Mouse (Mus musculus): ENCODE measurements at regions not wholly inside any gene's neighbourhood (a gene's known extent, or its start where the extent isn't known, plus 50 kb on each side); places are given as distances from the start of the nearest gene placed in this dataset.

GRCm38 (mm10) chr17:85906597-85907187, 218.6 kb upstream of the Six2 start:
- H3K27ac ChIP-seq (ENCODE audit: low read length) = no peak overlapping the region
- ATAC-seq (no peak), DNase-seq (ENCODE audit: low spot score) (no peak)
- no peak overlapping the region for H3K4me3 ChIP-seq (ENCODE audit: low read depth, low read length)
- TF ChIP-seq EP300 (IDR thresholded peaks at IDR 0.05) = no peak
- no peak for TF ChIP-seq CTCF (IDR thresholded peaks at IDR 0.05)
- H3K36me3 ChIP-seq (ENCODE audit: insufficient read depth, low read length) = no peaks in the 10 kb centered on the region
- no peaks in the 10 kb centered on the region for H3K9me3 ChIP-seq (ENCODE audit: low read length)
- 74% methylated on average over 4 of the region's 4 CpGs for WGBS
- no peaks in the 10 kb centered on the region for H3K27me3 ChIP-seq (replicated peaks; ENCODE audit: insufficient read depth, low read length)
- H3K4me1 ChIP-seq (ENCODE audit: insufficient read depth, low read depth, low read length) = no peaks in the 10 kb centered on the region
- no peak overlapping the region for H3K9ac ChIP-seq (replicated peaks; ENCODE audit: low read depth)
- no peak overlapping the region for H3K4me2 ChIP-seq (replicated peaks; ENCODE audit: low read depth, low read length)

GRCm38 (mm10) chr17:85902575-85902974, 214.5 kb upstream of the Six2 start:
- no peak overlapping the region for H3K4me3 ChIP-seq (ENCODE audit: low read depth, low read length)
- TF ChIP-seq EP300 (IDR thresholded peaks at IDR 0.05) = no peak
- no peak for TF ChIP-seq CTCF (IDR thresholded peaks at IDR 0.05)
- H3K4me1 ChIP-seq (ENCODE audit: insufficient read depth, low read depth, low read length) = no peaks in the 10 kb centered on the region
- no peak overlapping the region for H3K4me2 ChIP-seq (replicated peaks; ENCODE audit: low read depth, low read length)
- DNase-seq (ENCODE audit: low spot score) (no peak), ATAC-seq (no peak)
- H3K36me3 ChIP-seq (ENCODE audit: insufficient read depth, low read length) = no peaks in the 10 kb centered on the region
- WGBS = 61% methylated on average over 2 of the region's 2 CpGs
- no peaks in the 10 kb centered on the region for H3K27me3 ChIP-seq (replicated peaks; ENCODE audit: insufficient read depth, low read length)
- H3K9ac ChIP-seq (replicated peaks; ENCODE audit: low read depth) = no peak overlapping the region
- H3K27ac ChIP-seq (ENCODE audit: low read length) = no peak overlapping the region
- H3K9me3 ChIP-seq (ENCODE audit: low read length) = no peaks in the 10 kb centered on the region

DNA sequence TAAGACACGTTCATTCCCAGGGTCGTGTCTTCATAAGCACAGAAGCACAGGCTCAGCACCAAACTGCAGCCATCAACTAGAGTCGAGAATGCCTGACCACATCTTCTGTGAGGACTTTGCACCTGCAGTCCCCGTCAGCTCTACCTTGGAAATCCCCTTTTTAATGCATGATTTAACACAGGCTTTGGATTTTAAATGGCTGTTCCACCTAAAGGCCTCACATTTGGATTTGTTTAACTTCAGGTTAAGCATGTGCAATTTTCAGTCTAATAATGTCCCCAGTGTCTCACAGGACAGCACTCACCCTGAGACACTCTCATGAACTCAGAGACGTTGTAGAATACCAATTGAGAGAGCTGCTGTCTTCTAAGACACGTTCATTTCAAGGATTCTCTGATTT, 211.0 kb upstream of the Six2 start:
- Histone ChIP-seq H3K27ac (ENCODE audit: low read length) (no peak overlapping the region), H3K9ac (replicated peaks; ENCODE audit: low read depth) (no peak overlapping the region), H3K27me3 (replicated peaks; ENCODE audit: insufficient read depth, low read length) (no peaks in the 10 kb centered on the region), H3K4me2 (replicated peaks; ENCODE audit: low read depth, low read length) (no peak overlapping the region), H3K36me3 (ENCODE audit: insufficient read depth, low read length) (no peaks in the 10 kb centered on the region), H3K4me3 (ENCODE audit: low read depth, low read length) (no peak overlapping the region), H3K4me1 (ENCODE audit: insufficient read depth, low read depth, low read length) (no peaks in the 10 kb centered on the region), H3K9me3 (ENCODE audit: low read length) (no peaks in the 10 kb centered on the region)
- ATAC-seq = no peak
- TF ChIP-seq EP300 (IDR thresholded peaks at IDR 0.05) (no peak), CTCF (IDR thresholded peaks at IDR 0.05) (no peak)
- WGBS = 71% methylated on average over 6 of the region's 6 CpGs
- DNase-seq (ENCODE audit: low spot score) = no peak

- TF ChIP-seq EP300 (IDR thresholded peaks at IDR 0.05) (no peak), CTCF (IDR thresholded peaks at IDR 0.05) (no peak)
- no peak overlapping the region for H3K4me2 ChIP-seq (replicated peaks; ENCODE audit: low read depth, low read length)
- no peaks in the 10 kb centered on the region for H3K4me1 ChIP-seq (ENCODE audit: insufficient read depth, low read depth, low read length)
These were observed 207.9 kb upstream of the Six2 start for GRCm38 (mm10) chr17:85895978-85896377.

DNA sequence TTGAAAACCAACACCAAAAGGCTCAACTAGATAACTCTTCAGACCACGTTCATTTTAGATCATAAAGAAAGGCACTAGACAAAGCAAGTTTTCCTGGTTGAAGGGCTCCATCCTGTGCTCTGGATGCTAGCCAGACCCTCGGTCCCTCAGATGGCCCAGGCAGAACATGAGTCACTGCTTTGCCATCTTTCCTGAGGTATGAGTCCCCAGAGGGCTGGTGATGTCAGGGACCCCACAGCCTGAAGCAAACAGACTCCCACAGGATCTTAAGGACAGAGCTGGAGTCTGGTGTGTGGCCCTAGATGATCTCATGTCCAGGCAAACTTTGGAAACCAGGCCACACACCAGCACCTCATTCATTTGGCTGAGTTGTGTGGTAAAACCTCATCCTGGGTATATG, 203.2 kb upstream of the Six2 start:
- TF ChIP-seq EP300 (IDR thresholded peaks at IDR 0.05) = no peak
- no peak overlapping the region for H3K4me2 ChIP-seq (replicated peaks; ENCODE audit: low read depth, low read length)
- 28% methylated on average over 2 of the region's 2 CpGs for WGBS
- H3K27me3 ChIP-seq (replicated peaks; ENCODE audit: insufficient read depth, low read length) = no peaks in the 10 kb centered on the region
- no peaks in the 10 kb centered on the region for H3K9me3 ChIP-seq (ENCODE audit: low read length)
- ATAC-seq = no peak
- no peak overlapping the region for H3K27ac ChIP-seq (ENCODE audit: low read length)
- no peaks in the 10 kb centered on the region for H3K4me1 ChIP-seq (ENCODE audit: insufficient read depth, low read depth, low read length)
- no peaks in the 10 kb centered on the region for H3K36me3 ChIP-seq (ENCODE audit: insufficient read depth, low read length)
- no peak overlapping the region for H3K4me3 ChIP-seq (ENCODE audit: low read depth, low read length)
- no peak overlapping the region for H3K9ac ChIP-seq (replicated peaks; ENCODE audit: low read depth)
- no peak for DNase-seq (ENCODE audit: low spot score)

More at GRCm38 (mm10) chr17:85895978-85896377, 207.9 kb upstream of the Six2 start:
- Histone ChIP-seq H3K9ac (replicated peaks; ENCODE audit: low read depth) (no peak overlapping the region), H3K27ac (ENCODE audit: low read length) (no peak overlapping the region), H3K9me3 (ENCODE audit: low read length) (no peaks in the 10 kb centered on the region), H3K27me3 (replicated peaks; ENCODE audit: insufficient read depth, low read length) (no peaks in the 10 kb centered on the region), H3K4me3 (ENCODE audit: low read depth, low read length) (no peak overlapping the region), H3K36me3 (ENCODE audit: insufficient read depth, low read length) (no peaks in the 10 kb centered on the region)
- DNase-seq (ENCODE audit: low spot score) = no peak
- ATAC-seq = no peak
- 82% methylated on average over 5 of the region's 5 CpGs for WGBS

DNA sequence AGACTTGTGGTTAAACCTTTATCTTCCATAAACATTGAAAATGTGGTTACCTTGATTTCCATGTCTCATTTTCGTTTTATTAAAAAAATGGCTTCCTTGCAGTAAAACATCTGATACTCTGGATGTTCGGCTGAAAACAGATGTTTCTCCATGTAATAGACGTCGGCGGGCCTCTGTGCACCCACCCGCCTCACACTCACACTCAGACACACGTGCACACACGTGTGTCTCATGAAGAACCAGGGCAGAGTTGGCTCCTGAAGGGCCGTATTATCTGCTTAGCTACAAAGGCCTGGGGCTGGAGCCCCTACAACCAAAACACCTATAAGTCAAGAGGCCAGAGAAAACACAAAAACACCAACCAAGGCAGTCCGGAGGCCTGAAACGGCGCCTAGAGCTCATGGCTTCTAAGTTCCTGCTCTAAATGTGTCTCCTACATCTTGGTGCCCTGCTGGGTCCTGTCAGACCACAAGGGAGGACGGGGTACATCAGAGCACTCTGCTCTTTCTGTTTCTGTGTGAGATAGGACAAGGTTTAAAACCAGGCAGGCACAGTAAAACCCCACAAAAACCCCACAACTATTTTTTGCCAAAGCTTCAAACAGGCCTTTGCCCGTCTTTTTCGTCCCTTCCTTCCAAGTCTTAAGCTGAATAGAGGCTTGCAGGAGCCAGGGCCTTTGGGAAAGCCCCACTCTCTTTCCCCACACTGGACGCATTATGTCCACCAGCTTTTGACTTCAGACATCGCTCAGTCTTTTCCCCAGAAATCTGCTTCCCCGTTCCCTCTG, 201.9 kb upstream of the Six2 start:
- no peaks in the 10 kb centered on the region for H3K36me3 ChIP-seq (ENCODE audit: insufficient read depth, low read length)
- H3K27ac ChIP-seq (ENCODE audit: low read length) = no peak overlapping the region
- no peak for ATAC-seq
- H3K9me3 ChIP-seq (ENCODE audit: low read length) = no peaks in the 10 kb centered on the region
- no peak overlapping the region for H3K4me3 ChIP-seq (ENCODE audit: low read depth, low read length)
- no peak for DNase-seq (ENCODE audit: low spot score)
- H3K4me2 ChIP-seq (replicated peaks; ENCODE audit: low read depth, low read length) = no peak overlapping the region
- H3K4me1 ChIP-seq (ENCODE audit: insufficient read depth, low read depth, low read length) = no peaks in the 10 kb centered on the region
- no peak overlapping the region for H3K9ac ChIP-seq (replicated peaks; ENCODE audit: low read depth)
- H3K27me3 ChIP-seq (replicated peaks; ENCODE audit: insufficient read depth, low read length) = no peaks in the 10 kb centered on the region
- WGBS = 80% methylated on average over 18 of the region's 18 CpGs
- TF ChIP-seq CTCF (IDR thresholded peaks at IDR 0.05) (no peak), EP300 (IDR thresholded peaks at IDR 0.05) (no peak)

All from lung, postnatal 0 days (tissue).